Mouse (Mus musculus) kidney, postnatal 0 days (tissue): ENCODE data around the gene Gmip. TPM values are rescaled to one million over a fixed set of nuclear protein-coding genes. Genes with fewer than 3 reads are reported as not detected.

ENCODE experiments used
- ATAC-seq: fragments of 200-750 bp; cut with Nextera tagmentation; replicated peaks from 2 replicates; pipeline ENCODE4 v1.8.0; 2017; ENCODE audit warnings: low read depth, moderate number of reproducible peaks, moderate TSS enrichment, moderate library complexity; ENCODE audit not compliant: low FRiP score
- DNase-seq: peaks from one replicate; pipeline ENCODE4 v3.0.0-alpha.2; 2016; ENCODE audit warnings: low spot score
- H3K27ac ChIP-seq: fragments of 300-500 bp; sonication (generic); 2 replicates; pipeline ENCODE4 v1.5.1; 2014; ENCODE audit warnings: mild to moderate bottlenecking
- H3K27me3 ChIP-seq: fragments of 300-500 bp; sonication (generic); 2 replicates; pipeline ENCODE4 v1.6.1; 2014; ENCODE audit warnings: low read length, mixed read lengths; ENCODE audit not compliant: insufficient read depth
- H3K36me3 ChIP-seq: fragments of 300-500 bp; sonication (generic); 2 replicates; pipeline ENCODE4 v1.6.1; 2014; ENCODE audit warnings: low read length, mixed read lengths; ENCODE audit not compliant: insufficient read depth
- H3K4me1 ChIP-seq: fragments of 300-500 bp; sonication (generic); replicated peaks from 2 replicates; pipeline ENCODE4 v1.6.1; 2014; ENCODE audit warnings: antibody characterized with exemption, low read length, mixed read lengths; ENCODE audit not compliant: insufficient read depth
- H3K4me2 ChIP-seq: fragments of 300-500 bp; sonication (generic); 2 replicates; pipeline ENCODE4 v1.6.1; 2014; ENCODE audit warnings: mild to moderate bottlenecking, low read length, moderate library complexity, mixed read lengths
- H3K4me3 ChIP-seq: fragments of 300-500 bp; sonication (generic); replicated peaks from 2 replicates; pipeline ENCODE4 v1.5.1; 2014; ENCODE audit warnings: low read depth, low read length
- H3K9ac ChIP-seq: fragments of 300-500 bp; sonication (generic); 2 replicates; pipeline ENCODE4 v1.6.1; 2014; ENCODE audit warnings: low read depth, low read length
- H3K9me3 ChIP-seq: fragments of 300-500 bp; sonication (generic); replicated peaks from 2 replicates; pipeline ENCODE4 v1.6.1; 2016; ENCODE audit warnings: low read length, inconsistent platforms, mixed read lengths
- CTCF ChIP-seq: IDR thresholded peaks from 2 replicates; pipeline ENCODE4 v1.5.1; 2016; ENCODE audit warnings: antibody characterized with exemption, low read depth, mild to moderate bottlenecking, moderate library complexity
- WGBS: fragments of 180-500 bp; shearing (Covaris S2); extraction: QIAGEN DNeasy Blood & Tissue Kit; methylation state at CpG from one replicate; pipeline ENCODE4 v1.1.7; 2014; 5-methylcytosine and 5-hydroxymethylcytosine counted together
- polyA plus RNA-seq: library from polyadenylated mRNA; unstranded; fragments of >200 nt; fragmentation: Nextera tagmentation; extraction: Ambion mirVana; gene quantifications from 2 replicates; pipeline ENCODE4 v1.2.1, GENCODE M21; 2015

Gene Gmip
- polyA plus RNA-seq, 1 experiment from 2014 or later: 5.7 TPM

DNA sequence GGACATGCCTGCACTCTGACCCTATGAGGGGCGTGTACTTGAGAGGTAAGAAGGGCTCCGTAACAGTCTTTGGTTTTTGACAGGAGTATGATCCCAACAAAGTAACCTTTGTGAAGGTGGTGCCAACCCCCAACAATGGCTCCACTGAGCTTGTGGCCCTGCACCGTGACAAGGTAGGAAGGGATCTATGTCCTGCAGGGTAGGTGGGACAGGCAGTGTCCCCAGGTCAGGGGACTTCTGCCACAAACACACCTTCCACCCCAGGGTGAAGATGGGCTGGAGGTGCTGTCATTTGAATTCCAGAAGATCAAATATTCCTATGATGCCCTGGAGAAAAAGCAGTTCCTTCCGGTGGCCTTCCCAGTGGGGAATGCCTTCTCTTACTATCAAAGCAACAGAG lies 14.8 kb upstream of the Gmip start:
- 89% methylated on average over 4 of the region's 4 CpGs for WGBS
- peaks cover 9% of the 10 kb centered on the region; the same call in 1 of the 2 replicates for H3K4me1 ChIP-seq
- H3K27ac ChIP-seq: no peak overlapping the region
- no peak for ATAC-seq
- no peaks in the 10 kb centered on the region for H3K9me3 ChIP-seq
- TF ChIP-seq CTCF: no peak
- peaks cover 42% of the 10 kb centered on the region for H3K36me3 ChIP-seq
- H3K27me3 ChIP-seq: no peaks in the 10 kb centered on the region
- no peak overlapping the region for H3K4me2 ChIP-seq
- no peak overlapping the region for H3K9ac ChIP-seq
- no peak for DNase-seq
- no peak overlapping the region for H3K4me3 ChIP-seq

DNA sequence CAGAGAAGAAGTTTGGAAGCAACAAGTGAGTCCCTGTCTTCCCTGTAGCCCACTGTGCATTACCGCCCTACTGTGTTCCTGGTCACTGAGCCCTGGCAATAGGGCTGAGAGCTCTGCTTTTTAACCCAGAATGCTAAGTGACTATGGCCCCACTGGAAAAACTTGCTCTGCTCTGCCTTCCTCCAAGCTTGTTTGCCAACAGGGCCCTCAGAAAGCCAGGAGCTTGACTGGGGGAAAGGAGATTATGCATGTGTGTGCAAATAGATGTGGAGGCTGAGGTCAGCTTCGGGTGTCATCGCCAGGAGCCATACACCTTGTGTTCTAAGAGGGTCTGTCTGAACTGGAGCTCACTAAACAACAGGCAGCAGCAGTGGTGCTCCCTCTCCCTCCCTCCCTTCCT lies 14.4 kb upstream of the Gmip start:
- H3K4me1 ChIP-seq: peaks cover 9% of the 10 kb centered on the region; the same call in 1 of the 2 replicates
- H3K4me2 ChIP-seq: no peak overlapping the region
- H3K36me3 ChIP-seq: peaks cover 46% of the 10 kb centered on the region

DNA sequence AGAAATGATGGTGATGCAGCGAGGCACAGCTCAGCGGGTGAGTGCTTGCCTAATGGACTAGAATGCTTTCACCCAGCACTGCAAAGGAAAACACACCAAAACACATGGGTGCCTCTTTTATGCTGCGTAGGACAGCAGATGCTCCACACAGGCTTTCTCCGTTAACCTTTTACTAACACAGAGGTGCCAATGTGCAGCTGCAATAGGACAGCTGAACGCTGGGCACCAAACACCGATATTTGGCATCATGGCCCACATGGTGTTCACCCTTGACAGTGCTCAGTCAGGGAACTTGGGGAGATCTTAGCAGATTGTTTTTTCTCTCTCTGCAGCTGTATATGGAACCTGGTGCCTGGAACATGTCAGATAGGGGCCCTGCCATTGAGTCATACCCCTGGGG lies 13.6 kb upstream of the Gmip start:
- no peaks in the 10 kb centered on the region for H3K9me3 ChIP-seq
- H3K9ac ChIP-seq: no peak overlapping the region
- no peak overlapping the region for H3K4me2 ChIP-seq
- WGBS: 93% methylated on average over 6 of the region's 6 CpGs
- no peak for TF ChIP-seq CTCF
- H3K36me3 ChIP-seq: peaks cover 53% of the 10 kb centered on the region
- no peak overlapping the region for H3K27ac ChIP-seq
- no peak for ATAC-seq
- DNase-seq: no peak
- H3K4me1 ChIP-seq: peaks cover 9% of the 10 kb centered on the region; the same call in 1 of the 2 replicates
- no peak overlapping the region for H3K4me3 ChIP-seq
- H3K27me3 ChIP-seq: no peaks in the 10 kb centered on the region

More for the DNA sequence above, 14.4 kb upstream of the Gmip start:
- Histone ChIP-seq H3K9me3 (no peaks in the 10 kb centered on the region), H3K9ac (no peak overlapping the region), H3K27me3 (no peaks in the 10 kb centered on the region), H3K4me3 (no peak overlapping the region), H3K27ac (no peak overlapping the region)
- 88% methylated on average over 3 of the region's 3 CpGs for WGBS
- no peak for TF ChIP-seq CTCF
- ATAC-seq (no peak), DNase-seq (no peak)

DNA sequence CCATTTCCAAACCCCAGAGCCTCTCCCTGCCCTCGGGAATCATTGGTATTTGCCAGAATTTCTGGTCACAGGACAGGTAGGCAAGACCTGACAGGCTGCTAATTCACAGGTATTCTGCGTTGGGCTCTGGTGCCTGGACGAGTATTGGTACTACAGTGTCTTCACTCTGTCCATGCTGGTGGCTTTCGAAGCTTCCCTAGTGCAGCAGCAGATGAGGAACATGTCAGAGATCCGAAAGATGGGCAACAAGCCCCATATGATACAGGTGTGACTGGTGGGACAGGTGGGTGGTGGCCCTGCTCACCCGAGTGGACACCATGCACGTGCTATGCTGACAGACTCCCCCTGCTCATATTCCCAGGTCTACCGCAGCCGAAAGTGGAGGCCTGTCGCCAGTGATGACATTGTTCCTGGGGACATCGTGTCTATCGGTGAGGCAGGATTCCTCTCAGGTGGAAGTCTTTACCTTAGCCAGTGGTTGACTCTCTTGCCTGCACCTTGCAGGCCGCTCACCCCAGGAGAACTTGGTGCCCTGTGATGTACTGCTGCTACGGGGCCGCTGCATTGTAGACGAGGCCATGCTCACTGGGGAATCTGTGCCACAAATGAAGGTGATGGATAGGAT lies 11.6 kb upstream of the Gmip start:
- WGBS: 93% methylated on average over 16 of the region's 16 CpGs
- peaks cover 8% of the 10 kb centered on the region; the same call in 1 of the 2 replicates for H3K4me1 ChIP-seq

DNA sequence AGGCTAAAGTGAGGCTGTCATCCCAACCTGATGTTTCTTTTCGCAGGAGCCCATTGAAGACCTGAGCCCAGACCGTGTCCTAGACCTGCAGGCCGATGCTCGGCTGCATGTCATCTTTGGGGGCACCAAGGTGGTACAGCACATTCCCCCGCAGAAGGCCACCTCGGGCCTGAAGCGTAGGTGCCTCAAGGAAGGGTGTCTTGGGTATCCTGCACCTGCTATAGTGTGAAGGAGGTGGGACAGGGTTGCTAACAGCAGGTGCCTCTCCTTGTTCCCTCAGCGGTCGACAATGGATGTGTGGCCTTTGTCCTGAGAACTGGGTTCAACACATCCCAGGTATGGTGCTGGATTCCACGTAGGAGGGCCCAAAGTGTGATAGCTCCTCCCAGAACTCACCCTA lies 10.8 kb upstream of the Gmip start:
- DNase-seq (no peak), ATAC-seq (no peak)
- Histone ChIP-seq H3K4me1 (no peaks in the 10 kb centered on the region), H3K9me3 (no peaks in the 10 kb centered on the region), H3K4me3 (no peak overlapping the region), H3K9ac (no peak overlapping the region), H3K36me3 (peaks cover 71% of the 10 kb centered on the region), H3K4me2 (no peak overlapping the region), H3K27ac (no peak overlapping the region), H3K27me3 (no peaks in the 10 kb centered on the region)
- 95% methylated on average over 10 of the region's 10 CpGs for WGBS
- TF ChIP-seq CTCF: no peak

More for the DNA sequence above, 11.6 kb upstream of the Gmip start:
- no peak for TF ChIP-seq CTCF
- Histone ChIP-seq H3K36me3 (peaks cover 64% of the 10 kb centered on the region), H3K27me3 (no peaks in the 10 kb centered on the region), H3K4me3 (no peak overlapping the region), H3K4me2 (no peak overlapping the region), H3K9me3 (no peaks in the 10 kb centered on the region), H3K27ac (no peak overlapping the region), H3K9ac (no peak overlapping the region)
- ATAC-seq (no peak), DNase-seq (no peak)

DNA sequence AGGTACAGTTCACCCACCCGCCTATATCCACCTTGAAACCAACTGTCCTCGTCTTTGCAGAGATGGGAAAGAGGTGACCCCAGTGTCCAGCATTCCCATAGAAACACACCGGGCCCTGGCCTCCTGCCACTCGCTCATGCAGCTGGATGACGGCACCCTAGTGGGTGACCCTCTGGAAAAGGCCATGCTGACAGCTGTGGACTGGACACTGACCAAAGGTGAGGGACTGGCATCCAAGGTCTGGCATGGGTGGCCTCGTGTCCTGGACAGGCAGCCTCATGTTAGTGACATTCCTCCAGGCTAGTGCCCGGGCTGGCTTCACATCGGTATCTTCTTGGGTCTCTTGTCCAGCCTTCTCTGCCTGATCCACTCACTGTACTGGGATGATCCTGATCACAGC lies 9.2 kb upstream of the Gmip start:
- ATAC-seq: no peak
- H3K4me3 ChIP-seq: no peak overlapping the region
- TF ChIP-seq CTCF: no peak
- no peak overlapping the region for H3K4me2 ChIP-seq
- H3K27ac ChIP-seq: no peak overlapping the region
- H3K27me3 ChIP-seq: no peaks in the 10 kb centered on the region
- no peak for DNase-seq
- no peak overlapping the region for H3K9ac ChIP-seq
- WGBS: 94% methylated on average over 8 of the region's 8 CpGs
- peaks cover 78% of the 10 kb centered on the region for H3K36me3 ChIP-seq
- H3K9me3 ChIP-seq: no peaks in the 10 kb centered on the region
- no peaks in the 10 kb centered on the region for H3K4me1 ChIP-seq

DNA sequence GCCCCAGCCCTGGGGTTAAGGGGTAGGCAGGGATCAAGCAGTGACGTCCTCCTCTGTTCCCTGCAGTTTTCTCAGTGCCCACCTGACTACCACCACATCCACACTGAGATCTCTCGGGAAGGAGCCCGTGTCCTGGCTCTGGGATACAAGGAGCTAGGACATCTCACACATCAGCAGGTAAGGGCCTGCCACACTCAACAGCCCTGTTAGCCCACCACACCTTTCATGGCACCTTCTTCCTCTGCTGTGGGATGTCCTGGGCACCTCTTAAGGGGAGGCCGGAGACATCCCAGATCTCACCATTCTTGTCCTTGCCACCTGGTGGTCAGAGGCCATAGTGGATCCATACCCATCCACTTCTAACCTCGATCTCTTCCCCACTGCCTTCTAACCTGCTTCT lies 8.5 kb upstream of the Gmip start:
- Histone ChIP-seq H3K4me3 (no peak overlapping the region), H3K4me2 (no peak overlapping the region), H3K27me3 (no peaks in the 10 kb centered on the region), H3K9ac (no peak overlapping the region), H3K9me3 (no peaks in the 10 kb centered on the region), H3K36me3 (peaks cover 77% of the 10 kb centered on the region), H3K27ac (no peak overlapping the region), H3K4me1 (no peaks in the 10 kb centered on the region)
- DNase-seq (no peak), ATAC-seq (no peak)
- 93% methylated on average over 5 of the region's 5 CpGs for WGBS
- TF ChIP-seq CTCF: no peak; the same call in 1 of the 2 replicates
